Mouse (Mus musculus): ENCODE measurements around the gene Ercc6.

Ercc6 gene

DNA sequence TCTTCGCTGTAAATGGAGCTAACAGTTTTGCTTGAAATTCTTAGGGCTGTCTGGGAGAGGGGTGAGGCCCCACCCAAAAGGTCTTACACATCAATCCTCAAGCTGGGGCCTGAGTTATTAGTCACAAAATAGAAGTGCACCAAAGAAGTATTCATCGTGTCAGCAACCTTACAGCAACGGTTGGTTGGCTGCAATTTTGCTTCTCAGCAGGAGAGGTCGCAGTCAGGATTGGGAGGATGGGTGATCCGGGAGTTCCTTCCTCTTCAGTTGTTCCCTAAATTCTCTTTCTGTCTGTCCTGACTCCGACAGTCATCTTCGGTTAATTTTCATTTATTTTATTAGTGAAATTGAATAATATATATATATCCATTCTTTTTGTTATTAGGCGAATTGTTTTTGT is 59.2 kb downstream of the Ercc6 start:
- no peak for DNase-seq (ENCODE audit: low spot score in 2 of 2)

DNA sequence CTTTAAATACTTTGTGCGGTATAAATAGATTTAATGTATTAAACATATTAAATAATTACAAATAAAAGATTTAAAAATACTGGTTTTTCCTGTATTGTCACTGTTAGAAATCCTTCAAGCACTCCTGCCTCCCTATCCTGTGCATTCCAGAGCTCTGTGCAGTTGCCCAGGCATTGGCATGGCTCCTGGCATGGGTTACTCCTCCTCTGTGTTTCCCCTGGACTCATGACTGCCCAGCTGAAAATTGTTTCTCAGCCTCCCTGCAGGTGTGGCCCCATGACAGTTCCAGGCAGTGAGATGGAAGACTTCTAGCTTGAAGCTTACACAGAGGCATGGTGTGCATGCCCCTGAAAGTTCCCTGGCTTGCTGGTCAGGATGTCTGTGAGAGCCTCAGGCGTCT is 65.1 kb downstream of the Ercc6 start:
- DNase-seq (ENCODE audit: low spot score in 2 of 2) = no peak

DNA sequence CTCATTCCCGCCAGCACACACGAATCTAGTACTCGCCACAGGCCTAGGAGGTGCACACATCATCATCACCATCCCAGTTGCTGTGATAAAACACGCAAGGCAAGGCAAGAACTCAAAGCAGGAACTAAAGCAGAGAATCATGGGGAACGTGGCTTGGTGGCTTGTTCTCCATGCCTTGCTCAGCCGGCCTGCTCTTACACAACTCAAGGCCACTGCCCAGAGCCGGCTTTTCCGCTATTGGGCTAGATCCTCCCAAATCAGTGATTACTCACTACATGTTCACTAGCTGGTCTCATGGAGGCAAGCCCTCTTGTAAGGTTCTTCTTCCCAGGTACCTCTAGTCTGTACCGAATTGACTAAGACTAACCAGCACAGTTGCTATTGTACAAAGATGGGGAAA is 70.4 kb downstream of the Ercc6 start:
- DNase-seq (ENCODE audit: low spot score in 2 of 2) = no peak

DNA sequence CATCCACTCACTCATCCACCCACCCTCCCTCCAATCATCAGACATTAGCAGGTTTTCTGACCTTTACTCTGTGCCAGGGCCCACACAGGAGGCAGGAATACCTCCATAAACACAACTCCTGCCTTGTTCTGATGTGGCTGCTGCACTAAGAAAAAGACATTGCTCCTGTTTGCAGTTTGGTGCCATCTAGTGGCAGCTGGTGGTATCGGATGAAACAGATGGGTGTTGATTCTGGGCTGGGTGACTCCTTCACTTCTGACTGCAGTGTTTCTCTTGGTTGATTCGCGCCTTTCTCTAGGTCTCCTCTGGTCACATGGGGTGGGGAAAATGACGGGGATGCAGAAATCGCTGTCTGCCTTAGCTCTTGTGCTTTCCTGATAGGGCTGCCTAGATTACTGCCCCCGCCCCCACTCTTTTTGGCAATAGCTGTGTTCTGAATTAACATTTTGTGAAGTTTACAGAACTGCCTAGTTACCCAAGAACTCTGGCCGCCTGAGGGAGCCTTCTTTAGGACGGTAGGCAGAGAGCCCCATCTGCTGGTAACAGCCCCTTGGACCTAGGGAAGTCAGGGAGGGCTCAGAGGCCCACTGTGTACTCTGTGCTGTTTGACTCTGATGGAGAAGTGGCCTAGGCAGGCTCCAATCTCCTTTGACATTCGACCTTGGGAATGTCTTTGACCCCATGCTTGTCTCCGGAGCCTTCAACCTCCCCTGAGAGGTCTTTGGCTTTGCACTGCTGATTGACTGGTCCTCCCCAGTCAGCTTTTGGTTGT is 73.9 kb downstream of the Ercc6 start:
- peak; percentile 49 to 78 for DNase-seq (ENCODE audit: low spot score in 2 of 2)

DNA sequence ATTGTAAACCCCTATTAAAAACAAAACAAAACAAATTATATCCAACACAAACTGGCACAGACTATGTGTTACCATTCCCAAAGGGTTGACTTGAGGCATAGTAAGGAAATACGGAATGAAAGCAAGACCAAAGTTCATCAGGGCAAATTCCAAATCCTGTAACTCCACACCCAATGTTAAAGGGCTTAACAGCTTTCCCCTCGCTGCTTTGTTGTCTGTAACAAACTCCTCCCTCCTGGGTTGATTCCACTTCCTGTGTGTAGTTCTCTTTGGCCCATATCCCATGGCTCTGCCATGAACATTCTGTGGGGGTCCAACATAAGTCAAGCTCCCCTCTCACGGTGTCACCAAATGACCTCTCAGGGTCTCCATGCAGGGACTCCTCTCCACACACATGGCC is 77.1 kb downstream of the Ercc6 start:
- DNase-seq (ENCODE audit: low spot score in 2 of 2) = no peak

DNA sequence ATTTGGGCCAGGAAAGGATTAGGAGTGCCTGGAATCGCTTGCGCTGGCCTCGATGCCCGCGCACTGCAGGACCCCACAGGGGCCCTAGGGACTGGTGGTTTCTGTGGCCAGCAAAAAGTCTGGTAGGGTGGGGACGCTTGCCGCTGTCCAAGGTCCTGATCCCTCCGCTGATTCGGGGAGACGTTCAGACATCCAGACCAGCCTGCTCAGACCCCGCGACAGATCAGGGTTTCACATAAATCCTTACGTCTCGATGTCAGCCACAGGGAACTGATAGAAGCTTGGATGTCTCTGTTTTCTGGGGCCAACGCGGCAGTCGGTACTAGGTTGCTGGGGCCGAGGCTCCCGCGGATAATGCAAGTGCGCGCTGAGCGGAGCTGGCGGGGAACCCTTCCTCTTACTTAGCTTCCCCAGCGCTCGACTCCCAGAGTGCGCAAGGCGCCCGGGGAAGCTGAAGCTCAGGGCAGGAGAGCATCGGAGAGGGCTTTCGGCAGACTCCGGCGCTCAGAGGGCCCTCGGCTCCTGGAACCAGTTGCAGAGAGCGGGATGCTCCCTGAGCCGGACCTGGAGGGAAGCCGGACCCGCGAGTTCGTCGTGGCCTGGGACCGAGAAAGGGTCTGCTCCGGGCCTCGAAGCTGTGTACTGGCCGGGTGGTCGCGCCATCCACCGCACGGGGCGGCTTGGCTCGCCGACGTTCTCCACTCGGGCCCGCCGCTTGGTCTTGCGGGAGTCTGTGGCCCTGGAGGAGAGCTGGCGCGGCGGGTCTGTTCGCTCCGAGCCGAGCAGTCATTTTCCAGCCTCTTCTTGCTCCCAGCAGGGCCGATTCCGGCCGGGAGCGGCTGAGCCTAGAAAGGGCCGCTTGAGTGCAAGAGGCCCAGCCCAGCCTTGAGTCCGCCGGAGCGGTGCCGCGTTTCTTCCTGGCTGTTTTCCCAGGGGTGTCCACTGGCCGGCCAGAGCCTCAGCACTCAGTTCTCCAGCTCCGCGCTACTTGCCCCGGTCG is 84.2 kb downstream of the Ercc6 start:
- peak in 1 of 2 experiments; percentile 49 for DNase-seq (ENCODE audit: low spot score in 2 of 2)

DNA sequence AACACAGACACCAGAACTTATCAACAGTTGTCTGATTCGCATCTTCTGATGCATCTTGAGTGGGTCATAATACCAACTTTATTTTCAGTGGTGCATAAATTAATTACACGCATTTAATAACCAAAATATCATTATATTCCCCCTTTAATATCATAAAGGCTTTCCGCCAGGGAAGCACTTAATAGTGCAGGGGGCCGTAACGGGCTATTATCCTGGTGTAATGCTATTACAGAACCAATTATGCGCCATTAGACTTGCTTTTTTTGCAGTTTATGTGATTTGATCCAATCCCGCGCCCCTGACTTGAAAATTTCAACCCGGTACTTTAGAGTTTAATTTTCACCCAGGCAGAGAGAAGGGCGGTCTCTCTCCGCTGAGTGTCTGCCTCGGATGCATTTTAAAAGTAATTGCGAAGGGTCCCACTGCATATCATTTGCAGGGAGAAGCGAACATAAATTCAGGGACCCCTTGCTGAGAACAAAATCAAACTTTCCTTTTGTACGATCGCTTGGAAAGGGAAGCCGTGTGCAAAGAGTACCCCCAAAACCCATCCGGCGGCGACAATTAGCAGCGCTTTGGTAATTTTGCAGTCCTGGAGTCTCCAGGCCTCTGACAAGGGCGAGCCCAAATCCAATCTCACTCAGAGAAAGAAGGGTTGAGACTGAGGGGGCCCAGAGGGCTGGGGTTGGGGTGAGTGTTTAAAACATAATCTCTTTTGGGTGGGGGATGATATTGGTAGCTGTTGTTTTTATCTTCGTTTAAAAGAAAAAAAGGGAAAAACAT is 85.3 kb downstream of the Ercc6 start:
- no peak for DNase-seq (ENCODE audit: low spot score in 2 of 2)

DNA sequence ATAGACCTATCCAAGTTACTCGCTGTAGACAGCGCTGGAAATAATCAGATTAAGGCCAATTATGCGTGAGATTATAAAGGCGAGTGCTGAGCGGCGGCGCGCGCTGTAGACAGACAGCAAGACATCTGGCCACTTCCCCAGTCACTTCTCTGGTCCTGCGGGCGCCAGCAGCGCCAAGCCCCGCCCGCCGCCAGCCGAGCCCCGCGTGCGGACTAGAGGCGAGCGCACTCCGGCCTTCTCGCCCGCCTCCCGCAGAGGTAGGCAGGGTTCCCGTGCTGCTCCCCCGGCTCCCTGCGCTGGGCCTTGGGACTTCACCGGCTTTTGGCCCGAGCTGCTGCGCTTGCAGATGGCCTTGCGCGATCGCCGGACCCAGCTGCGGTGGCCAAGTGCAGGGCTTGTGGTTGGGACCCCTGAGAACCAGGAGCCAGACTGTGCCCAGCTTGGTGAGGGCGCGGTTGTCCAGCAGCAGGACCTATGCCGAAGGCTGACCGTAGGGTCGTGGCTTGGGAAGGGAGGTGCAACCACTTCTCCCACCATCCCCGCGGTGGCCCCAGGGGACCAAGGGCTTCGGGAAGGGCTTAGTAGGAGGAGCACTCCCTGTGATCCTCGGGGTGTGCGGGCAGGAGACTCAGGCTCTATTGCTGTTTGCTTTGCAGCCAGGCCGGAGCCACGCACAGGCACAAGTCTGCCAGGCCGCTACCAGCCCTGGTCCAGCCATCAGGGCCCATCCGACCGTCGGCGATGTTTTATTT is 86.1 kb downstream of the Ercc6 start, which contains the start of gene Prrxl1:
TSS of gene Prrxl1 (plus strand) at position 118 of the 752 bp plus-strand sequence.
- no peak for DNase-seq (ENCODE audit: low spot score in 2 of 2)

DNA sequence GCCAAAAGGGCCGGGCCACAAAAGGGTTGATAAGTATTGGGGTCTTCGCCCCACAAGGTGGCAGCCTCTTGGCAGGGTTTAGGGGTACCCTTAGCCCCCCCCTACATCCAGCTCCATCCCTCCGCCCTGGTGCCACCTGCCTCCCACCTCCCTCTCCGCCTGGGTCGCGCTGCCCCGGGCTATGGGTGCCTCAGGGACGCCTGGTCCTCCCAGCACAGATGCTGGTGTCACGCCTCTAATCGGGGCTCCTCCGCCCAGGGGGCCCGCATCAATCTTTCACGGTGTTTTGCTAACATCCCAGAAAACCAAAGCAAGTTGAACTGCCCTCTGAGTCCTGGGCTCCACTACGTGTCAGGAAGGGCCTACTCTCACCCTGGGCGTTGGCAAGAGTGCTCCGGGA is 86.8 kb downstream of the Ercc6 start:
- no peak for DNase-seq (ENCODE audit: low spot score in 2 of 2)

DNA sequence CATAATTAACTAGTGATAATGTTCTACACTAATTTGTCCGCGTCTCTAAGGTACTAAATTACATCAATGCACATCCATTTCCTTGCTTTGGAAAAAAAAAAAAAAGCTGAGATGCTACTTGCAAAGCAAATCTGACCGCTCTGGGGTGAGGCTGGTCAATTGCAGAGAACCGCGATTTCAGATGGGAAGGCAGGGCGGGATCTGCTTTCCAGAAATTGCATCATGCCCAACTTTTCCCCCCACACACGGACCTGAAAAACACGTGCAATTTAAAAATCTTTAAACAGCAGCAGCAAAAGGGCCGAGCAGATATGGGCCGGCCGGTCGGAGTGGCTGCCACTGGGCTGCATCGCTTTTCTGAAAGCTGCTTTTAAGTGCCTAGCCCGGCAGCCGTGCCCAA is 92.2 kb downstream of the Ercc6 start:
- no peak for DNase-seq (ENCODE audit: low spot score in 2 of 2)

DNA sequence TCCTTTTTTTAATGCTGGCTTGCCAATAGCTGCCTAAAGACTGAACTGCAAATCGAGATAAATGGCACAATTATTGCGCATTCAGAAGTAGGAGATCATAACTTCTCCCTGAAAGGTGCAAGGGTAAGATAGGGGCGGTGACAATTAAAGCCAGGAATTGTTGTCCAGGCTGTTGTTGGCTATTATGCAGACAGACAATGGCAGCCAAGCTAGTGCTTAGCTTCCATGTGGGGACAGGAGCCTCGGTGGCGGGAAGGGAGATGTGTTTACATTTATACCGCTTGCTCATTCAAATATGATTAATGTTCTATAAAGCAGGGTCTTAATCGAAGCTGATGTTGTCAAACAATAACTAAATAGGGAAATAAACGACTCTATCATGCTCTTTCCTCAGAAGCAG is 93.0 kb downstream of the Ercc6 start:
- DNase-seq (ENCODE audit: low spot score in 2 of 2) = no peak

DNA sequence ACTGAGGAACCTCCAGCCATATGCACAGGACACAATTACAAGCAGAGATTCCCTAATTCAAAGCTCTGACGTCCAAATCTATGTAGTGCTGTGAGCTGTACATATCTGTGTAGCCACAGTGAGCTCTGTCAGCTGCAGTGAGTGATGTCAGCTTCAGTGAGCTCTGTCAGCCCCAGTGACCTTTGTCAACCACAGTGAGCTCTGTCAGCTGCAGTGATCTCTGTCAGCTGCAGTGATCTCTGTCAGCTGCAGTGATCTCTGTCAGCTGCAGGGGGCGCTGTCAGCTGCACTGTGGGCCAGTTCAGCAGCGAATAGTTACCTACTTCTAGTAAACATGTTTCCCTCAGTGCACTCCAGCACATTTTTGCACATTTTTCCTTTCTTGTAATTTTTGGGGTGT is 96.1 kb downstream of the Ercc6 start:
- DNase-seq (ENCODE audit: low spot score in 2 of 2) = peak in 1 of 2 experiments; percentile 21

DNA sequence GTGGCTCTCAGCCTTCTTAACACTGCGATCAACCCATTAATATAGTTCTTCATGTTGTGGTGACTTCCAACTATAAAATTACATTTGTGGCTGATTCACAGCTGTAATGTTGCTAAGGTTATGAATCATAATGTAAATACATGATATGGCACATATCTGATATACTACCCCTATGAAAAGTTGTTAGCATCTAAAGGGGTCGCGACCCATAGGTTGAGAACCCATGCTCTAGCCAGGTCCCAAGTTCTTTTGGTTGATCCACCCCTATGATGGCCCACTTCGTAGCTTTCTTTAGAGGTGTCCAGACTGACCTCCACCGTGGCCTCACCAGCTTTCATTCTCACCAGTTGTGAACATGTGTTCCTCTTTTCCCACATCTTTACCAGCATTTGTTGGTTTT is 103.9 kb downstream of the Ercc6 start:
- DNase-seq (ENCODE audit: low spot score in 2 of 2) = no peak

DNA sequence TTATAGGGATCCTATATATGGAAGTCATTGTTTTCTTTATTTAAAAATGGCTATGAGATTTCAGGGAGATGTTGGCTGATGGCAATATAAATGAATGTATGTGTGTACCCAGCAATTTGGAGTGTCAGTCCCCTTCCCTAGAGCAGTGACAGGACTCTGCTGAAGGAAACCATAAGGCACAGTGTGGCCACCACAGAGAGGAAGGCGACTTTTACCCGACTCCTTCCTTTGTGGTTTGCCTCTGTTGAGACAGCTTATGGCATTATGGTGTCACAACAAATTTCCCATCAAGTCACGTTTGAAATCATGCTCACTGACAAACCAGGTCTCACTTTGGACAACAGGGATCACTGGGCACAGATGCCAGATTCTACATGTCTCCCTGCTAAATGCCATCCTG is 110.9 kb downstream of the Ercc6 start:
- DNase-seq (ENCODE audit: low spot score in 2 of 2) = no peak

DNA sequence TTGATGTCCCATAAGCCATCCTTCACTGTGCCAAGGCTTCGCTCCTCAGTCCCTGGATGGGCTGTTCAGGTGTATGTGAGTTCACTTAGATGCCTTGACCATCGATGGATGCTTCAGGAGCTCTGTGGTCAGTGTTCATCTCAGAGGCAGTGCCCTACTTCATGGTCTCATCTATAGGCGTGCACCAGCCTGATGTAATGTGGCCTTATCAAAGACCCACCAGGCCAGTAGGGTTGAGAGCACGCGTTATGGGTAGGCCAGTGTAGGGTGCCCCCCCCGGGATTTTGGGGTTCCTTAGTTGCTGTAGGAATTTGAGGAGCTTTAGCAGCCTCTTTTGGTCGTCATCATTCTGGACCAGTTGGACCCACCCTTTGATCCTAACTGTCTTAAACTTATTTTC is 111.5 kb downstream of the Ercc6 start:
- DNase-seq (ENCODE audit: low spot score in 2 of 2) = no peak

DNA sequence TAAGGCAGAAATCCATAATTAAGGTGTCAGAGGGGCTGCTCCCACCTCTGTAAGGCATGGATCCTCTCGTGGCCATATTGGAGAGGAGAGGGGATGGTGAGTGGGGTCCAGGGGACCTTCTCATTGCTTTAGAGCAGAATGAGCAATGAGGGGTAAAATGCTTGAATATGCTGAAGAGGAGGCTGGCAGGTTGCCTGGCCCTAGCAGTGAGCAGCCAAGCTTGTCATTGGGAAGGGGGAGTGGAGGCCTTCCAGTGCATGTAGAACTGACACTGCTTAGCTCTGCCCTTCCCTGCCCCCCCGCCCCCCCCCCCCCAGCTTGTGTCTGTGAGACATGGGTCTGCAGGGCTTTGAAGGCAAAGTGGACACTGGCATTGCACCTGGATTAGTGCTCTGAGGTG is 114.0 kb downstream of the Ercc6 start:
- no peak for DNase-seq (ENCODE audit: low spot score in 2 of 2)

DNA sequence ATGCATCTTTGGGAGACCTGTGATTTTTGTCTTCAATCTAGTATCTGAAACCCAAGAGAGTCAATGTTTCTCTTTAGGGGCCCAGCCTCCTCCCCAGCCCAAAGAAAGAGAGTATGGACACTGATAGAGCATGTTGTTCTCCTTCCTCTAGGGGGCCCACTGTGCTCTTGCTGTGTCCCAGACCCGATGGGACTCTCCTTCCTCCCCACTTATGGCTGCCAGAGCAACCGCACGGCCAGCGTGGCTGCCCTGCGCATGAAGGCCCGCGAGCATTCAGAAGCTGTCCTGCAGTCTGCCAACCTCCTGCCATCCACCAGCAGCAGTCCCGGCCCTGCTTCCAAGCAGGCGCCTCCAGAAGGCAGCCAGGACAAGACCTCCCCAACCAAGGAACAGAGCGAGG is 115.3 kb downstream of the Ercc6 start:
- peak in 1 of 2 experiments; percentile 9 for DNase-seq (ENCODE audit: low spot score in 2 of 2)

Data from frontal cortex, postnatal 10 days (tissue).